Mouse (Mus musculus): ENCODE measurements around the gene Cyp2a4. TPM values are rescaled to one million over a fixed set of nuclear protein-coding genes. Genes with fewer than 3 reads are reported as not detected.
"Not testable (repeated sequence)": the region's sequence is repeated elsewhere in the genome, so short reads cannot be mapped to it uniquely, and the experiment has no call there.

Gene Cyp2a4
- total RNA-seq, 1 experiment: 0.27 TPM

- in situ Hi-C loops (cut with MboI; ENCODE audit: low sequenced_read_pairs in 2 of 2, unreplicated experiment in 2 of 2); H3K4me3 ChIP-seq (ENCODE audit: insufficient read depth in 1 of 2, low read depth in 1 of 2, low read length in 2 of 2, poor library complexity in 1 of 2, severe bottlenecking in 1 of 2); H3K9ac ChIP-seq (ENCODE audit: insufficient read depth, low read depth, low read length, poor library complexity, severe bottlenecking); H3K9me3 ChIP-seq (ENCODE audit: control insufficient read depth, insufficient read depth, low read depth, low read length); H3K36me3 ChIP-seq (ENCODE audit: control insufficient read depth, insufficient read depth, low read length, poor library complexity, severe bottlenecking); H3K4me1 ChIP-seq (ENCODE audit: control insufficient read depth in 2 of 2, insufficient read depth in 2 of 2, low read length in 2 of 2, poor library complexity in 1 of 2); H3K27ac ChIP-seq (ENCODE audit: insufficient read depth, low read depth, low read length, poor library complexity, severe bottlenecking): not testable (repeated sequence)
- peak; percentile 41 for DNase-seq (ENCODE audit: low read depth, low spot score)
- 0 out of 2 replicates have a peak, but pooled peaks have one; percentile 38 for TF ChIP-seq ZC3H11A (IDR thresholded peaks at IDR 0.05; ENCODE audit: borderline replicate concordance, low read depth, low read length)
Observed at GRCm38 (mm10) chr7:26320361-26320760, 13.4 kb downstream of the Cyp2a4 start.

GRCm38 (mm10) chr7:26350177-26350576 lies 43.2 kb downstream of the Cyp2a4 start:
- in situ Hi-C loops (cut with MboI; ENCODE audit: low sequenced_read_pairs in 2 of 2, unreplicated experiment in 2 of 2); H3K9me3 ChIP-seq (ENCODE audit: control insufficient read depth, insufficient read depth, low read depth, low read length); H3K9ac ChIP-seq (ENCODE audit: insufficient read depth, low read depth, low read length, poor library complexity, severe bottlenecking); H3K36me3 ChIP-seq (ENCODE audit: control insufficient read depth, insufficient read depth, low read length, poor library complexity, severe bottlenecking); DNase-seq (ENCODE audit: low read depth, low spot score); H3K4me3 ChIP-seq (ENCODE audit: insufficient read depth in 1 of 2, low read depth in 1 of 2, low read length in 2 of 2, poor library complexity in 1 of 2, severe bottlenecking in 1 of 2); H3K4me1 ChIP-seq (ENCODE audit: control insufficient read depth in 2 of 2, insufficient read depth in 2 of 2, low read length in 2 of 2, poor library complexity in 1 of 2); H3K27ac ChIP-seq (ENCODE audit: insufficient read depth, low read depth, low read length, poor library complexity, severe bottlenecking): not testable (repeated sequence)

GRCm38 (mm10) chr7:26352258-26352657 lies 45.3 kb downstream of the Cyp2a4 start:
- H3K4me1 ChIP-seq (ENCODE audit: control insufficient read depth in 2 of 2, insufficient read depth in 2 of 2, low read length in 2 of 2, poor library complexity in 1 of 2); H3K9ac ChIP-seq (ENCODE audit: insufficient read depth, low read depth, low read length, poor library complexity, severe bottlenecking); H3K36me3 ChIP-seq (ENCODE audit: control insufficient read depth, insufficient read depth, low read length, poor library complexity, severe bottlenecking); H3K4me3 ChIP-seq (ENCODE audit: insufficient read depth in 1 of 2, low read depth in 1 of 2, low read length in 2 of 2, poor library complexity in 1 of 2, severe bottlenecking in 1 of 2); DNase-seq (ENCODE audit: low read depth, low spot score); in situ Hi-C loops (cut with MboI; ENCODE audit: low sequenced_read_pairs in 2 of 2, unreplicated experiment in 2 of 2); H3K9me3 ChIP-seq (ENCODE audit: control insufficient read depth, insufficient read depth, low read depth, low read length); H3K27ac ChIP-seq (ENCODE audit: insufficient read depth, low read depth, low read length, poor library complexity, severe bottlenecking): not testable (repeated sequence)

GRCm38 (mm10) chr7:26356719-26357118 lies 49.8 kb downstream of the Cyp2a4 start:
- H3K36me3 ChIP-seq (ENCODE audit: control insufficient read depth, insufficient read depth, low read length, poor library complexity, severe bottlenecking); in situ Hi-C loops (cut with MboI; ENCODE audit: low sequenced_read_pairs in 2 of 2, unreplicated experiment in 2 of 2); H3K9me3 ChIP-seq (ENCODE audit: control insufficient read depth, insufficient read depth, low read depth, low read length); H3K4me3 ChIP-seq (ENCODE audit: insufficient read depth in 1 of 2, low read depth in 1 of 2, low read length in 2 of 2, poor library complexity in 1 of 2, severe bottlenecking in 1 of 2); DNase-seq (ENCODE audit: low read depth, low spot score); H3K27ac ChIP-seq (ENCODE audit: insufficient read depth, low read depth, low read length, poor library complexity, severe bottlenecking); H3K4me1 ChIP-seq (ENCODE audit: control insufficient read depth in 2 of 2, insufficient read depth in 2 of 2, low read length in 2 of 2, poor library complexity in 1 of 2); H3K9ac ChIP-seq (ENCODE audit: insufficient read depth, low read depth, low read length, poor library complexity, severe bottlenecking): not testable (repeated sequence)

Other genes with a start within 250 kb of the Cyp2a4 start
- not detected in 2 replicates for gene Cyp2b13, start 245.7 kb upstream of the Cyp2a4 start, total RNA-seq (2012; rRNA removed)
- not detected in 2 replicates for gene Cyp2b9, start 133.8 kb upstream of the Cyp2a4 start, total RNA-seq (2012; rRNA removed)
- gene Vmn1r184, start 46.8 kb upstream of the Cyp2a4 start, total RNA-seq (2012; rRNA removed): not detected in 2 replicates
- gene Nlrp9c, start 96.5 kb downstream of the Cyp2a4 start, total RNA-seq (2012; rRNA removed): 0.13 and 0.53 TPM in 2 replicates
- 1.8 and 3.3 TPM in 2 replicates for gene Nlrp4a, start 127.9 kb downstream of the Cyp2a4 start, total RNA-seq (2012; rRNA removed)
- not detected in 2 replicates for gene Nlrp9a, start 227.9 kb downstream of the Cyp2a4 start, total RNA-seq (2012; rRNA removed)